Mouse (Mus musculus) c-Kit-positive CD71-positive TER-119-negative erythroid progenitor cells, embryonic 14.5 days (primary cell): Measurements from ENCODE around the gene Nrf1.

ENCODE experiments used
- DNase-seq: peaks from one replicate; pipeline ENCODE4 v3.0.0-alpha.2; 2013; ENCODE audit warnings: low read depth

Nrf1 gene

GRCm38 (mm10) chr6:30147058-30147457 lies 99.3 kb downstream of the Nrf1 start:
- peak; percentile 79 for DNase-seq

GRCm38 (mm10) chr6:30147753-30148152 lies 100.0 kb downstream of the Nrf1 start:
- DNase-seq = peak; percentile 44

- DNase-seq = no peak
Observed at GRCm38 (mm10) chr6:30150471-30150870, 102.7 kb downstream of the Nrf1 start.

- DNase-seq = no peak
Observed at GRCm38 (mm10) chr6:30152163-30152562, 104.4 kb downstream of the Nrf1 start.

- DNase-seq = no peak
Observed at GRCm38 (mm10) chr6:30152649-30153048, 104.9 kb downstream of the Nrf1 start.

- DNase-seq = no peak
Observed at GRCm38 (mm10) chr6:30153076-30153475, 105.3 kb downstream of the Nrf1 start.

GRCm38 (mm10) chr6:30153733-30154415 lies 106.1 kb downstream of the Nrf1 start:
- DNase-seq = no peak

GRCm38 (mm10) chr6:30159516-30160045 lies 111.8 kb downstream of the Nrf1 start:
- DNase-seq = no peak

- no peak for DNase-seq
Observed at GRCm38 (mm10) chr6:30160408-30160807, 112.6 kb downstream of the Nrf1 start.

GRCm38 (mm10) chr6:30161618-30162017 lies 113.8 kb downstream of the Nrf1 start:
- DNase-seq = no peak

GRCm38 (mm10) chr6:30162091-30162490 lies 114.3 kb downstream of the Nrf1 start:
- no peak for DNase-seq

- no peak for DNase-seq
Observed at GRCm38 (mm10) chr6:30166349-30166748, 118.6 kb downstream of the Nrf1 start.

GRCm38 (mm10) chr6:30167192-30167591 lies 119.4 kb downstream of the Nrf1 start:
- DNase-seq = no peak

- no peak for DNase-seq
Observed at GRCm38 (mm10) chr6:30168275-30168674, 120.5 kb downstream of the Nrf1 start.

GRCm38 (mm10) chr6:30169148-30169547 lies 121.4 kb downstream of the Nrf1 start:
- no peak for DNase-seq

GRCm38 (mm10) chr6:30171226-30171625 lies 123.4 kb downstream of the Nrf1 start:
- DNase-seq = no peak

GRCm38 (mm10) chr6:30171967-30172366 lies 124.2 kb downstream of the Nrf1 start:
- DNase-seq = no peak

GRCm38 (mm10) chr6:30172441-30172819 lies 124.6 kb downstream of the Nrf1 start:
- DNase-seq = no peak

GRCm38 (mm10) chr6:30172820-30173550 lies 125.2 kb downstream of the Nrf1 start:
- no peak for DNase-seq

GRCm38 (mm10) chr6:30173551-30174460 lies 126.0 kb downstream of the Nrf1 start:
- peak; percentile 41 for DNase-seq

GRCm38 (mm10) chr6:30174461-30175224 lies 126.9 kb downstream of the Nrf1 start:
- no peak for DNase-seq
